Mouse (Mus musculus) heart, embryonic 13.5 days (tissue): ENCODE results near the gene Olfm2. TPM values are rescaled to one million over a fixed set of nuclear protein-coding genes. Genes with fewer than 3 reads are reported as not detected.
A peak's percentile ranks its signal among the peaks of the same experiment; 100 is the strongest.

Experiments used
- ATAC-seq: fragments of 200-750 bp; cut with Nextera tagmentation; 2 replicates; pipeline ENCODE4 v1.8.0; 2017; ENCODE audit warnings: moderate TSS enrichment; ENCODE audit not compliant: insufficient number of reproducible peaks, low FRiP score, low TSS enrichment; ENCODE audit errors: extremely low read depth
- H3K27ac ChIP-seq: fragments of 300-500 bp; sonication (generic); replicated peaks from 2 replicates; pipeline ENCODE4 v1.5.1; 2015; ENCODE audit warnings: moderate library complexity, mild to moderate bottlenecking, inconsistent platforms
- H3K27me3 ChIP-seq: fragments of 300-500 bp; sonication (generic); replicated peaks from 2 replicates; pipeline ENCODE4 v1.6.1; 2015; ENCODE audit warnings: mild to moderate bottlenecking, inconsistent platforms
- H3K36me3 ChIP-seq: fragments of 300-500 bp; sonication (generic); 2 replicates; pipeline ENCODE4 v1.6.1; 2015; ENCODE audit warnings: mild to moderate bottlenecking, inconsistent platforms
- H3K4me1 ChIP-seq: fragments of 300-500 bp; sonication (generic); 2 replicates; pipeline ENCODE4 v1.6.1; 2015; ENCODE audit warnings: inconsistent platforms
- H3K4me2 ChIP-seq: fragments of 300-500 bp; sonication (generic); 2 replicates; pipeline ENCODE4 v1.6.1; 2015; ENCODE audit warnings: inconsistent platforms, mild to moderate bottlenecking, moderate library complexity
- H3K4me3 ChIP-seq: fragments of 300-500 bp; sonication (generic); 2 replicates; pipeline ENCODE4 v1.5.1; 2015; ENCODE audit warnings: moderate library complexity, mild to moderate bottlenecking, inconsistent platforms
- H3K9ac ChIP-seq: fragments of 300-500 bp; sonication (generic); 2 replicates; pipeline ENCODE4 v1.6.1; 2015; ENCODE audit warnings: inconsistent platforms, mild to moderate bottlenecking, moderate library complexity
- H3K9me3 ChIP-seq: fragments of 300-500 bp; sonication (generic); 2 replicates; pipeline ENCODE4 v1.6.1; 2016; ENCODE audit warnings: inconsistent platforms
- WGBS: fragments of 180-500 bp; shearing (Covaris S2); methylation state at CpG from one replicate; pipeline ENCODE4 v1.1.7; 2015; ENCODE audit warnings: mixed read lengths; 5-methylcytosine and 5-hydroxymethylcytosine counted together
- polyA plus RNA-seq: library from polyadenylated mRNA; unstranded; fragments of >200 nt; fragmentation: Nextera tagmentation; extraction: Ambion mirVana; gene quantifications from 2 replicates; pipeline ENCODE4 v1.2.1, GENCODE M21; 2015

The Olfm2 gene
- polyA plus RNA-seq, 1 experiment from 2014 or later: 0.79 TPM

- no peak overlapping the region for H3K9ac ChIP-seq
- no peak overlapping the region for H3K27ac ChIP-seq
- ATAC-seq: no peak
- no peaks in the 10 kb centered on the region for H3K9me3 ChIP-seq
- H3K27me3 ChIP-seq: peaks cover 5% of the 10 kb centered on the region
- no peak overlapping the region for H3K4me2 ChIP-seq
- WGBS: 45% methylated on average over 12 of the region's 12 CpGs
- no peak overlapping the region for H3K4me3 ChIP-seq
- H3K36me3 ChIP-seq: no peaks in the 10 kb centered on the region
- H3K4me1 ChIP-seq: no peaks in the 10 kb centered on the region
Measured at GRCm38 (mm10) chr9:20760813-20761212, 14.7 kb upstream of the Olfm2 start.

GRCm38 (mm10) chr9:20758896-20759295, 12.7 kb upstream of the Olfm2 start:
- no peak overlapping the region for H3K9ac ChIP-seq
- H3K9me3 ChIP-seq: no peaks in the 10 kb centered on the region
- no peak overlapping the region for H3K4me3 ChIP-seq
- no peak overlapping the region for H3K4me2 ChIP-seq
- no peaks in the 10 kb centered on the region for H3K4me1 ChIP-seq
- no peak for ATAC-seq
- H3K27ac ChIP-seq: no peak overlapping the region
- no peaks in the 10 kb centered on the region for H3K36me3 ChIP-seq
- WGBS: 81% methylated on average over 6 of the region's 6 CpGs
- H3K27me3 ChIP-seq: peaks cover 5% of the 10 kb centered on the region

- ATAC-seq: no peak
- H3K9ac ChIP-seq: no peak overlapping the region
- H3K4me1 ChIP-seq: no peaks in the 10 kb centered on the region
- H3K4me3 ChIP-seq: no peak overlapping the region
- no peaks in the 10 kb centered on the region for H3K9me3 ChIP-seq
- no peak overlapping the region for H3K4me2 ChIP-seq
- no peaks in the 10 kb centered on the region for H3K36me3 ChIP-seq
- H3K27ac ChIP-seq: no peak overlapping the region
- 67% methylated on average over 2 of the region's 2 CpGs for WGBS
- peaks cover 5% of the 10 kb centered on the region for H3K27me3 ChIP-seq
Measured at GRCm38 (mm10) chr9:20758243-20758642, 12.1 kb upstream of the Olfm2 start.

- Histone ChIP-seq H3K4me3 (no peak overlapping the region), H3K9me3 (no peaks in the 10 kb centered on the region), H3K27ac (no peak overlapping the region), H3K4me2 (no peak overlapping the region), H3K27me3 (no peaks in the 10 kb centered on the region; the same call in none of the 2 replicates), H3K36me3 (no peaks in the 10 kb centered on the region), H3K9ac (no peak overlapping the region), H3K4me1 (no peaks in the 10 kb centered on the region)
- ATAC-seq: no peak; the same call in 1 of the 2 replicates
- WGBS: 54% methylated on average over 6 of the region's 6 CpGs
Measured at GRCm38 (mm10) chr9:20757087-20757955, 11.2 kb upstream of the Olfm2 start.

- Histone ChIP-seq H3K9me3 (no peaks in the 10 kb centered on the region), H3K4me2 (no peak overlapping the region), H3K36me3 (no peaks in the 10 kb centered on the region), H3K4me1 (no peaks in the 10 kb centered on the region), H3K4me3 (no peak overlapping the region), H3K9ac (no peak overlapping the region), H3K27me3 (no peaks in the 10 kb centered on the region; the same call in 1 of the 2 replicates), H3K27ac (no peak overlapping the region)
- WGBS: 76% methylated on average over 4 of the region's 4 CpGs
- no peak for ATAC-seq
Measured at GRCm38 (mm10) chr9:20756081-20756700, 10.0 kb upstream of the Olfm2 start.

GRCm38 (mm10) chr9:20754335-20754734, 8.2 kb upstream of the Olfm2 start:
- Histone ChIP-seq H3K9me3 (no peaks in the 10 kb centered on the region), H3K27ac (no peak overlapping the region)

GRCm38 (mm10) chr9:20751477-20752029, 5.4 kb upstream of the Olfm2 start:
- no peak overlapping the region for H3K4me3 ChIP-seq
- H3K27me3 ChIP-seq: peaks cover 30% of the 10 kb centered on the region
- H3K27ac ChIP-seq: no peak overlapping the region
- no peak overlapping the region for H3K4me2 ChIP-seq
- no peaks in the 10 kb centered on the region for H3K4me1 ChIP-seq
- WGBS: 39% methylated on average over 6 of the region's 6 CpGs
- ATAC-seq: no peak
- no peak overlapping the region for H3K9ac ChIP-seq
- H3K36me3 ChIP-seq: no peaks in the 10 kb centered on the region
- H3K9me3 ChIP-seq: no peaks in the 10 kb centered on the region

More at GRCm38 (mm10) chr9:20754335-20754734, 8.2 kb upstream of the Olfm2 start:
- H3K4me2 ChIP-seq: no peak overlapping the region
- H3K4me3 ChIP-seq: no peak overlapping the region
- no peaks in the 10 kb centered on the region for H3K4me1 ChIP-seq
- ATAC-seq: no peak
- 79% methylated on average over 2 of the region's 2 CpGs for WGBS
- H3K36me3 ChIP-seq: no peaks in the 10 kb centered on the region
- H3K9ac ChIP-seq: no peak overlapping the region
- peaks cover 2% of the 10 kb centered on the region; the same call in 1 of the 2 replicates for H3K27me3 ChIP-seq

GRCm38 (mm10) chr9:20749213-20749612, 3.1 kb upstream of the Olfm2 start:
- no peak for ATAC-seq
- Histone ChIP-seq H3K9me3 (no peaks in the 10 kb centered on the region), H3K36me3 (no peaks in the 10 kb centered on the region), H3K27ac (no peak overlapping the region), H3K27me3 (peaks cover 53% of the 10 kb centered on the region), H3K4me3 (no peak overlapping the region), H3K9ac (no peak overlapping the region), H3K4me1 (peaks cover 8% of the 10 kb centered on the region), H3K4me2 (no peak overlapping the region)
- 57% methylated on average over 5 of the region's 5 CpGs for WGBS

- 55% methylated on average over 3 of the region's 3 CpGs for WGBS
- H3K27me3 ChIP-seq: peaks cover 60% of the 10 kb centered on the region
Measured at GRCm38 (mm10) chr9:20748540-20748939, 2.4 kb upstream of the Olfm2 start.

GRCm38 (mm10) chr9:20747682-20748081, 1.5 kb upstream of the Olfm2 start:
- peaks cover 68% of the 10 kb centered on the region for H3K27me3 ChIP-seq

More at GRCm38 (mm10) chr9:20748540-20748939, 2.4 kb upstream of the Olfm2 start:
- no peak overlapping the region for H3K4me3 ChIP-seq
- H3K27ac ChIP-seq: no peak overlapping the region
- no peaks in the 10 kb centered on the region for H3K36me3 ChIP-seq
- no peak overlapping the region for H3K4me2 ChIP-seq
- H3K4me1 ChIP-seq: peaks cover 8% of the 10 kb centered on the region
- H3K9ac ChIP-seq: no peak overlapping the region
- no peak for ATAC-seq
- no peaks in the 10 kb centered on the region for H3K9me3 ChIP-seq

GRCm38 (mm10) chr9:20745129-20745966, 801 bp downstream of the Olfm2 start:
- Histone ChIP-seq H3K27me3 (peaks cover 88% of the 10 kb centered on the region), H3K4me3 (peak overlapping the region; percentile 52), H3K9me3 (no peaks in the 10 kb centered on the region), H3K4me2 (peak overlapping the region; percentile 77), H3K27ac (no peak overlapping the region), H3K4me1 (peaks cover 12% of the 10 kb centered on the region), H3K36me3 (no peaks in the 10 kb centered on the region), H3K9ac (peak overlapping the region; percentile 64; the same call in 1 of the 2 replicates)
- no peak for ATAC-seq
- WGBS: 16% methylated on average over 17 of the region's 17 CpGs

More at GRCm38 (mm10) chr9:20747682-20748081, 1.5 kb upstream of the Olfm2 start:
- Histone ChIP-seq H3K9me3 (no peaks in the 10 kb centered on the region), H3K4me2 (no peak overlapping the region), H3K27ac (no peak overlapping the region), H3K36me3 (no peaks in the 10 kb centered on the region), H3K4me1 (peaks cover 8% of the 10 kb centered on the region), H3K4me3 (no peak overlapping the region), H3K9ac (no peak overlapping the region)
- ATAC-seq: no peak
- 18% methylated on average over 3 of the region's 3 CpGs for WGBS
